Mouse (Mus musculus) right cerebral cortex, postnatal 25 days (tissue): ENCODE results near the gene Vps8.

ENCODE experiments used
- DNase-seq: peaks from one replicate; pipeline ENCODE4 v3.0.0; 2022

The Vps8 gene

DNA sequence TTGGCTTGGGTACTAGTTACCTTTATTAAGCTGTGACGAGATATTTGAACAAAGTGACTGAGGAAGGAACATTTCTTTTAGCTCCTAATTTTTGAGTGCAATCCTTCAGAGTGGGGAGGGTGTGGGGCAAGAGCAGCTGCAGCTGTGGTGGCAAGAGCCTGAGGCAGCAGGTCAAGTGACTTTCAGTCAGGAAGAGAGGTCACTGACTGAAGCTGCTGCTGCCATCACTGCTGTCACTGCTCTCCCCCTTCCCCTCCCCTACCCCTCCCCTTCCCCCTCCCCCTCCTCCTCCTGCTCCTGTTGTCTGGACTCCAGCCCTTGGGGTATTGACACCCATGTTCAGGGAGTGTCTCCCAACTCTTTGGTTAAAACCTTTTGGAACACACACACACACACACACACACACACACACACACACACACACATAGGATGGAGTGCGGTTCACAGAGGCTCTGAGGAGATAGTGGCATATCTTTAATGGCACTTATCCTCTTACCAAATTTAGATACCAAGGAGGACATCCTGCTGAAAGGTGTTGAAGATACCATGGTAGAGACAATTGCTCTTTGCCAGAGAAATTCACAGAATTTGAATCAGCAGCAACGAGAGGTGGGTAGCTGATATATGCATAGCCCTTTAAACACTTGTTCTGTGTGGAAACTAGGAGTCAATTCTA is 139.8 kb downstream of the Vps8 start:
- DNase-seq, result no peak

DNA sequence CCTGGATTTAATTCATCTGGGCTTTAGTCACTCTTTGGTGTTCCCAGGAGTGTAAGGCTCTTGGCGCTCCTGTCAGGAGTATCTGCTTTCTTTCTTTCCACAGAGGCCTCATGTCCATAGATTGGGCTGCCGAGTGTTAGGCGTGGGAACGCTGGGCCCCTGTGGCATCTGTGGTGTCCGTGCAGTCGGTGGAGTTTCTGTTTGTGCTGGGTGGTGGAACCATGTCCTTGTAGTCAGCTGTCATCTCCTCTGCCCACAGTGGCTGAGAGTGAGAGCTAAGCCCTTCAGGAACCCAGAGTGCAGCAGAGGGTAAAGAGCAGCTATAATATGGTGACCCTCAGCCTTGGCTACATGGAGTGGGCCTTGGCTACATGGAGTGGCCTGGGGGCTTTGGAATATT is 140.4 kb downstream of the Vps8 start:
- DNase-seq, result no peak

- no peak for DNase-seq
These were observed 144.2 kb downstream of the Vps8 start for GRCm38 (mm10) chr16:21567093-21567492.

DNA sequence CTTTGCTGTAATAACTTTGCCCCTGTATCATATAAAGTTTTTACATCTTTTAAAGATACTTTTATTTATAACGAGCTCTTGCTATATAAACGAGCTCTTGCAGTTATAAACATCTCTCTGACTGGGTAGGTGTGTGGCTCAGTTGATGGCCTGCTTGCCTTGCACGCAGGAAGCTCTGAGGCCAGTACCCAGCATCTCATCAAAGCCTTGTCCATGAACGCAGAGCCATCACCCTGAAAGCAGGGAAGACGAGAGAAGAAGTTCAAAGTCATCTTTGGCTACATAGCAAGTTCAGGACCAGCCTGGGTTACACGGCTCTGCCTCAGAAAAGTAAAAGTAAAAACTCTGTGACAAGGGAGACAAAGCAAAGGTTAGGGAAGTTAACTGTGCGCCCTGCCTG is 147.0 kb downstream of the Vps8 start:
- DNase-seq, result no peak

GRCm38 (mm10) chr16:21570786-21571185 is 147.9 kb downstream of the Vps8 start:
- DNase-seq, result no peak

DNA sequence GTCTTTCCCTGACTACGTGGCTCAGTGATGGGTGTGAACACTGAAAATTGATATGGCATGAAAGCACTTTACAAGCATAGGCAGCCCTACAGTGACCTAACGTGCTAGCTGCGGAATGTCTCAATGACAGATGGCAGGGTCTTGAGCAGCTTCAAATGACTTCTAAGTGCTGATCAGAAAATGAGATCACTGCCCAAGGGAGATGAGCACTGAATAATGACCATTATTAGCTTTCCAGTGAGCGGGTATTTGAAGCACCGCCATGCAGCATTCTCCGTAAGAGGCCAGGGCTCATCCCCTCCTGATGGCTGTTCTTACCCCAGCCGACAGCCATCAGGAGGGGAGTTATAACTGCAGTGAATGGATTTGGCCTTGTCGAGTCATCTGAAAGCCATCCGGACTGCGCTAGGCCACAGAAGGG is 153.1 kb downstream of the Vps8 start:
- DNase-seq, result no peak

- DNase-seq, result no peak
These were observed 166.2 kb downstream of the Vps8 start for GRCm38 (mm10) chr16:21589110-21589509.

GRCm38 (mm10) chr16:21590806-21591205 is 167.9 kb downstream of the Vps8 start:
- no peak for DNase-seq

DNA sequence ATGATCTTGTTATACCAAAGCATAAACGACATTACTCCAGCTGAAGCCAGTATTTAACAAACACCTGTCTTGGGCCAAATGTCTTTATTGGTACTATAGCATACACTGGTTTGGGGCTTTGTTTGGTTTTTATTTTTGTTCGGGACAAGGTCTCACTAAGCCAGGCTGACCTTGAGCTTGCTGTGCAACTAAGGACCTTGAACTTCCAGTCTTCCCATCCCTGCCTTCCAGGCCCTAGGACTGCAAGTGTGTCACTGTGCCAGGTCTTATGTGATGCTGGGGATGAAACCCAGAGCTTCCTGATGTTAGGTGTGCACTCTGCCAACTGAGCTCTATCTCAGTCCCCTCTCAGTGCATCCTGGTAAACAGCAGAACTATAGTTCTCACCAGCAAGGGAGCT is 168.6 kb downstream of the Vps8 start:
- no peak for DNase-seq

DNA sequence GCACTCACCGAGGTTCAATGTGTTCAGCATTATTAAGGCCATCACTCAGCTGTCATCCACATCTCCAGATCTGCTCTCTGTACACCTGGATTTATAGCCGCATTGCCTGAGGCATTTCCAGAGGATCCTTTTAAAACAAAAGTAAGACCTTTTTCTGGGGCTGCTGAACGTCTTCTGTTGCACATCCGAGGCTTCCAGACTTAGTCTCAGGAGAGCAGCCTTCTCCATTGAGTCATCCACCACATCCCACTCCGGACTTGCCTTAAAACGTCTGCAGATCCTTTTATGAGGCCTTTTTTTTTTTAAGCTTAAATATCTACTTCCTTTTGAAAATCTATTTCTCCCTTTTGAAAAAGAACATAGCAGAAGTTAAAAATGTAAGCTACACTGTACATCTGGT is 172.6 kb downstream of the Vps8 start:
- DNase-seq, result no peak

GRCm38 (mm10) chr16:21604354-21604753 is 181.4 kb downstream of the Vps8 start:
- no peak for DNase-seq

- no peak for DNase-seq
These were observed 183.5 kb downstream of the Vps8 start for GRCm38 (mm10) chr16:21606249-21607020.

GRCm38 (mm10) chr16:21607021-21607650 is 184.2 kb downstream of the Vps8 start:
- DNase-seq, result no peak

GRCm38 (mm10) chr16:21607651-21608040 is 184.7 kb downstream of the Vps8 start:
- DNase-seq, result no peak

GRCm38 (mm10) chr16:21608176-21608865 is 185.4 kb downstream of the Vps8 start:
- DNase-seq, result no peak

DNA sequence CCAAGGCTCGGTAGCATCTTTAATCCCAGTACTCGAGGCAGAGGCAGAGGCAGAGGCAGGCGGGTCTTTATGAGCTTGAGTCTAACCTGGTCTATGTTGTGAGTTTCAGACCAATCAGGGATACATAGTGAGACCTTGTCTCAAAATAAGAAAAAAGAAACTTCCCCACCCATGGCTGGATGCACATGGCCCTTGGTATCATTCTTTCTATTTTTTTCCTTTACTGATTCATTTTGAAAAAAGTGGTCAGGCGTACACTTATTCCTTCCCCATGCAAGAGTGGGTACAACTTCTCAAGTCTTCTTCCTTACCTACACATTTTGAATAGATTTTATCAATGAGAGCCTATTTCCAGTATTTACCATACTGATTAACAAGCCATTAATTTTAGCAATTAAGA is 187.6 kb downstream of the Vps8 start:
- no peak for DNase-seq

GRCm38 (mm10) chr16:21615802-21616201 is 192.9 kb downstream of the Vps8 start:
- no peak for DNase-seq

DNA sequence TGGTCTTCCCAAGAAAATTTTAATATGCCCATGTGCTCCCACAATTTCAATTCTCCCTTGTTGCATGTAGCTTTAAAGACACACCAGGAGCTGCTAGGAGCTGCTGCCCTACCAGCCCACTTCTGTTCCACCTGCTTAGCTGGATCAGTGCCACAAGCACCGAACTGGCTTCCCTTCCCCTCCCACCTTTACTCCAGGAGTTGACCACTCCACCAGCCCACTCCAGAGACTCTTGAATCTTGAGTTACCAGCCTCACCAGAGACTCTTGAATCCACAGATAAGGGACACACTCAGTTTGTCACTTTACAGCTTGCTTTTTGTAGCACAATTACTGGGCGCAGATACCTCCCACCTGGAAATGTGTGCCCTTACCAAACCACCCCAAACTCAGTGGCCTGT is 197.7 kb downstream of the Vps8 start:
- DNase-seq, result no peak

DNA sequence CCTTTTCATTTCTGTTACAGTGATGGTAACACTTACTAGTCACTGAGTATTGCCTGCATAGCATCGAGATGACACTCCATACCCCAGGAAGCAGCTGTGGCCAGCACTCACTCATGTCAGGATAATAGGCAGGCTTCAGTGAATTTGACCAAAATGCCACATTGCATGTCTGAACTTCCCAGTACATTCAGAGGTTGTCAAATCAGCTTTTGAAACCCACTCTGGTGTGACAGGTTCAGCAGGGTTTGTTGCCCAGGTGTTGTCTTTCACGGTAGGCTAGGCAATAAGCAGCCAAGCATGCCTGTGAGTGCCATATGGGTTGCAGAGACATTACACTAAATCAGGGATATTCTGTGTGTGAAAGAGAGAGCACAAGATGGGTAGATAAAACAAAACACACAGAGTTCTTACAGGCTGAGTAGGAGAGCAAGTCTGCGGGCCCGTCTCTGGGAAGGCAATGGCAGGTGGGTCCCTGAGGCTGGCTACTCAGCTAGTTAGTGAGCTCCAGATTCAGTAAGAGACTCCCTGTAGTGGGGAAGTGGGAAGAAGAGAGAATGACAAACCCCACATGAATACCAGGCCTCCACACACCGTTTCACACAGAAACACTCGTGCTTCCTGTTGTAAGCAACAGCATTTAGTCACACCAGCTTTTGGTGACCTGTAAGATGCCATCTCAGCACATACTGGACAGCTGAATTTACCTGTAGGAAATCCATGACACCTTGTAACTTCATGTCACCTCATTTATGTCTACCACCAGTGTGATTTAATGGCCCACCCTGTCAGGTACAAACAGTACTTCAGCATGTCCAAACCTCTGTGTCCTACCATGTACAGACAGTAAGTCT is 203.1 kb downstream of the Vps8 start:
- DNase-seq, result no peak

GRCm38 (mm10) chr16:21627248-21627647 is 204.3 kb downstream of the Vps8 start:
- DNase-seq, result no peak

GRCm38 (mm10) chr16:21628061-21628591 is 205.2 kb downstream of the Vps8 start:
- peak; percentile 43 for DNase-seq

DNA sequence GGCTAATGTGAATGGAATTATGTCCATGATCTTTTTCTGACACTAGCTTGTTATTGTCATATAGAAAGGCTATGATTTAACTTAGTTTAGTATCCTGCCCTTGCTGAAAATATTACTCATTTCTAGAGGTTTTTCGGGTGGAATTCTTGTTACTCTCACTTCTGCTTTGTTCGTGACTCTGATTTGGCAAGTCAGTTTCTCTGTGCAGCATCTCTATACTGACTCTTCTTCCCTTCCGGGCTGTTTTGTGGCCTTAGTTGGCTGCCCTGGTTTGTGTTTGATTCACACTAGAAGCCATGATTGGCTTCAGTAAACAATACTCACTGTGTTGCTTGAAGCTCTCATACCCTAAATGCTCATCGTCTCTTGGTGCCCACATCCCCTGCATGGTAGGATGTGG is 207.7 kb downstream of the Vps8 start:
- DNase-seq, result no peak
